Mouse (Mus musculus): ENCODE data around the gene Neurl1a. TPM values are rescaled to one million over a fixed set of nuclear protein-coding genes. Genes with fewer than 3 reads are reported as not detected.
A peak's percentile ranks its signal among the peaks of the same experiment; 100 is the strongest.

The Neurl1a gene
- total RNA-seq, 1 experiment, result 10.2 TPM

- DNase-seq (ENCODE audit: low read depth, low spot score), result no peak
- TF ChIP-seq ZNF384 (IDR thresholded peaks at IDR 0.05; ENCODE audit: low read depth, low read length) (no peak), MAFK (IDR thresholded peaks at IDR 0.05; ENCODE audit: insufficient read depth, low read depth, low read length) (no peak), CHD2 (IDR thresholded peaks at IDR 0.05; ENCODE audit: low read depth, low read length) (no peak), HCFC1 (IDR thresholded peaks at IDR 0.05; ENCODE audit: borderline replicate concordance, insufficient read depth, low read length) (no peak), ZC3H11A (IDR thresholded peaks at IDR 0.05; ENCODE audit: borderline replicate concordance, low read depth, low read length) (no peak)
- Histone ChIP-seq H3K4me3 (ENCODE audit: insufficient read depth in 1 of 2, low read depth in 1 of 2, low read length in 2 of 2, poor library complexity in 1 of 2, severe bottlenecking in 1 of 2) (peak overlapping the region in 1 of 2 experiments; percentile 48; a peak in 1 of 4 replicates), H3K4me1 (ENCODE audit: control insufficient read depth in 2 of 2, insufficient read depth in 2 of 2, low read length in 2 of 2, poor library complexity in 1 of 2) (peaks cover 0 to 8% of the 10 kb centered on the region in 2 experiments; a peak in 1 of 4 replicates), H3K36me3 (ENCODE audit: control insufficient read depth, insufficient read depth, low read length, poor library complexity, severe bottlenecking) (no peaks in the 10 kb centered on the region), H3K9me3 (ENCODE audit: control insufficient read depth, insufficient read depth, low read depth, low read length) (no peaks in the 10 kb centered on the region), H3K27ac (ENCODE audit: insufficient read depth, low read depth, low read length, poor library complexity, severe bottlenecking) (no peak overlapping the region), H3K9ac (ENCODE audit: insufficient read depth, low read depth, low read length, poor library complexity, severe bottlenecking) (peak overlapping the region; percentile 15; the same call in 1 of the 2 replicates)
- in situ Hi-C loops (cut with MboI; ENCODE audit: low sequenced_read_pairs in 2 of 2, unreplicated experiment in 2 of 2), result no loop called here
Observed at GRCm38 (mm10) chr19:47228725-47229252, 50.2 kb downstream of the Neurl1a start.

- DNase-seq (ENCODE audit: low read depth, low spot score), result no peak
- in situ Hi-C loops (cut with MboI; ENCODE audit: low sequenced_read_pairs in 2 of 2, unreplicated experiment in 2 of 2), result no loop called here
- H3K9ac ChIP-seq (ENCODE audit: insufficient read depth, low read depth, low read length, poor library complexity, severe bottlenecking), result no peak overlapping the region
- no peaks in the 10 kb centered on the region for H3K9me3 ChIP-seq (ENCODE audit: control insufficient read depth, insufficient read depth, low read depth, low read length)
- peaks cover 0 to 8% of the 10 kb centered on the region in 2 experiments; a peak in 1 of 4 replicates for H3K4me1 ChIP-seq (ENCODE audit: control insufficient read depth in 2 of 2, insufficient read depth in 2 of 2, low read length in 2 of 2, poor library complexity in 1 of 2)
- no peak for TF ChIP-seq ZC3H11A (IDR thresholded peaks at IDR 0.05; ENCODE audit: borderline replicate concordance, low read depth, low read length)
- no peak for TF ChIP-seq ZNF384 (IDR thresholded peaks at IDR 0.05; ENCODE audit: low read depth, low read length)
- TF ChIP-seq MAFK (IDR thresholded peaks at IDR 0.05; ENCODE audit: insufficient read depth, low read depth, low read length), result no peak
- TF ChIP-seq HCFC1 (IDR thresholded peaks at IDR 0.05; ENCODE audit: borderline replicate concordance, insufficient read depth, low read length), result no peak
- TF ChIP-seq CHD2 (IDR thresholded peaks at IDR 0.05; ENCODE audit: low read depth, low read length), result no peak
- no peak overlapping the region for H3K27ac ChIP-seq (ENCODE audit: insufficient read depth, low read depth, low read length, poor library complexity, severe bottlenecking)
- H3K4me3 ChIP-seq (ENCODE audit: insufficient read depth in 1 of 2, low read depth in 1 of 2, low read length in 2 of 2, poor library complexity in 1 of 2, severe bottlenecking in 1 of 2), result no peak overlapping the region
- H3K36me3 ChIP-seq (ENCODE audit: control insufficient read depth, insufficient read depth, low read length, poor library complexity, severe bottlenecking), result no peaks in the 10 kb centered on the region
Observed at GRCm38 (mm10) chr19:47229461-47229860, 50.8 kb downstream of the Neurl1a start.

GRCm38 (mm10) chr19:47230082-47230481 is 51.5 kb downstream of the Neurl1a start:
- Histone ChIP-seq H3K27ac (ENCODE audit: insufficient read depth, low read depth, low read length, poor library complexity, severe bottlenecking) (no peak overlapping the region), H3K9ac (ENCODE audit: insufficient read depth, low read depth, low read length, poor library complexity, severe bottlenecking) (no peak overlapping the region), H3K36me3 (ENCODE audit: control insufficient read depth, insufficient read depth, low read length, poor library complexity, severe bottlenecking) (no peaks in the 10 kb centered on the region), H3K4me3 (ENCODE audit: insufficient read depth in 1 of 2, low read depth in 1 of 2, low read length in 2 of 2, poor library complexity in 1 of 2, severe bottlenecking in 1 of 2) (no peak overlapping the region), H3K4me1 (ENCODE audit: control insufficient read depth in 2 of 2, insufficient read depth in 2 of 2, low read length in 2 of 2, poor library complexity in 1 of 2) (peaks cover 0 to 8% of the 10 kb centered on the region in 2 experiments; a peak in 1 of 4 replicates), H3K9me3 (ENCODE audit: control insufficient read depth, insufficient read depth, low read depth, low read length) (no peaks in the 10 kb centered on the region)
- no peak for DNase-seq (ENCODE audit: low read depth, low spot score)
- no peak for TF ChIP-seq HCFC1 (IDR thresholded peaks at IDR 0.05; ENCODE audit: borderline replicate concordance, insufficient read depth, low read length)
- no peak for TF ChIP-seq ZC3H11A (IDR thresholded peaks at IDR 0.05; ENCODE audit: borderline replicate concordance, low read depth, low read length)
- no peak for TF ChIP-seq ZNF384 (IDR thresholded peaks at IDR 0.05; ENCODE audit: low read depth, low read length)
- in situ Hi-C loops (cut with MboI; ENCODE audit: low sequenced_read_pairs in 2 of 2, unreplicated experiment in 2 of 2), result no loop called here

- Histone ChIP-seq H3K27ac (ENCODE audit: insufficient read depth, low read depth, low read length, poor library complexity, severe bottlenecking) (no peak overlapping the region), H3K9me3 (ENCODE audit: control insufficient read depth, insufficient read depth, low read depth, low read length) (no peaks in the 10 kb centered on the region), H3K4me1 (ENCODE audit: control insufficient read depth in 2 of 2, insufficient read depth in 2 of 2, low read length in 2 of 2, poor library complexity in 1 of 2) (peaks cover 0 to 8% of the 10 kb centered on the region in 2 experiments; a peak in 1 of 4 replicates), H3K9ac (ENCODE audit: insufficient read depth, low read depth, low read length, poor library complexity, severe bottlenecking) (no peak overlapping the region), H3K36me3 (ENCODE audit: control insufficient read depth, insufficient read depth, low read length, poor library complexity, severe bottlenecking) (no peaks in the 10 kb centered on the region), H3K4me3 (ENCODE audit: insufficient read depth in 1 of 2, low read depth in 1 of 2, low read length in 2 of 2, poor library complexity in 1 of 2, severe bottlenecking in 1 of 2) (no peak overlapping the region)
- TF ChIP-seq ZC3H11A (IDR thresholded peaks at IDR 0.05; ENCODE audit: borderline replicate concordance, low read depth, low read length) (no peak), ZNF384 (IDR thresholded peaks at IDR 0.05; ENCODE audit: low read depth, low read length) (no peak), MAFK (IDR thresholded peaks at IDR 0.05; ENCODE audit: insufficient read depth, low read depth, low read length) (no peak), CHD2 (IDR thresholded peaks at IDR 0.05; ENCODE audit: low read depth, low read length) (no peak), HCFC1 (IDR thresholded peaks at IDR 0.05; ENCODE audit: borderline replicate concordance, insufficient read depth, low read length) (no peak)
- in situ Hi-C loops (cut with MboI; ENCODE audit: low sequenced_read_pairs in 2 of 2, unreplicated experiment in 2 of 2), result no loop called here
- no peak for DNase-seq (ENCODE audit: low read depth, low spot score)
Observed at GRCm38 (mm10) chr19:47230682-47231081, 52.1 kb downstream of the Neurl1a start.
